Mouse (Mus musculus): Measurements from ENCODE around the gene Epha4. TPM values are rescaled to one million over a fixed set of nuclear protein-coding genes. Genes with fewer than 3 reads are reported as not detected.

The Epha4 gene
- polyA plus RNA-seq, 2 experiments from 2014 or later: 0.07 TPM; not detected in 1

GRCm38 (mm10) chr1:77441401-77441800 lies 73.5 kb downstream of the Epha4 start:
- ATAC-seq: no peak

- ATAC-seq: no peak
Observed at GRCm38 (mm10) chr1:77440512-77440911, 74.4 kb downstream of the Epha4 start.

DNA sequence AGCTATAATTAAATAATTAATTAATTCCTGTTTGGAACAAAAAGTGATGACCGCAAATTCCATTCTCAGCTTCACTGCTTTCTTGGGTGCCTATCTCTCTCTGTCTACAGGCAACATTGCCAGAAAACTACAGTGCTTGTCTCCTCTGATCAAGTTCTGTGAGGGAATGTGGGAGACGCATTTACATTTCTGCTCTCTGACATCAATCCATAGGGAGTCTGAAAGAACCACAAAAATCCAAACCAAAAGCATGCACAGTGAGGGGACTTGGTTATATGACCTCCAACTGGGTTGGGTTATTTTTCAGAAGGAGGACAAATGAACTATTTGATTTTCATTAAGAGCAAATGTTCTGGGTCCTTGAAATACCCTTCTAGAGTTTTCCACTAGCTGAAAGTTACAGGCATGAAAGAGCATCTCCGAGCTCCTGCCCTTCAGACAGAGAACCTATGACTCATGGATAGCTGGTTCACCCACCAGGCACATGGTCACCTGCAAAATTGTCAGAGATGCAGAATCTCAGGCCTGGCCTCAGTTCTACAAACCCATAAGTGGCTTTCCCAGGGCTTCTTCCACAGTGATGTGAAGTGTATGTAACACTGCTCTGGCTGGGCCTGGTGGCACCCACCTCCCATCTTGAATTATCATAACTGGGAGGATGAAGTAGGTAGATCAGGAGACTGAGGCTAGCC lies 75.4 kb downstream of the Epha4 start:
- no peak for ATAC-seq

DNA sequence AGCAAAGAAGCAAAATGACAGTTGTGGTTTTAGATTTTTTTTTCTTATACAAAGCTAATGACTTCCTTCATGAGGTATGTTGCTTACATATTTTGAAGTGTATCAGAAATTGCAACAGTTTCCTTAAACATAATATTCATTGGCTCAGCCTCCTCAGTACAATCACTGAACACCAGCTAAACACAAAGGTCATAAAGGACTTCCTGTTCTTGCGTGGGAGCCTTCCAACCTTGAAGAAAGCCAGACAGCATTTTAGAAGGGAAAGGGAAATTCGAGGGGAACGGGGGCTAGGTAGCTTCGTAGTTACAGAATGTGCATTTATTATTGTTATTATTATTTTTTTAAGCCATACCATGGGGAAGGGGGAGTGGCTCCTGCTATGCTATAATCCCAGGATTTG lies 76.2 kb downstream of the Epha4 start:
- ATAC-seq: no peak

- ATAC-seq: no peak
Observed at GRCm38 (mm10) chr1:77437881-77438610, 76.8 kb downstream of the Epha4 start.

- no peak for ATAC-seq
Observed at GRCm38 (mm10) chr1:77435045-77435444, 79.8 kb downstream of the Epha4 start.

GRCm38 (mm10) chr1:77433148-77433547 lies 81.7 kb downstream of the Epha4 start:
- ATAC-seq: no peak

- ATAC-seq: no peak
Observed at GRCm38 (mm10) chr1:77432489-77432888, 82.4 kb downstream of the Epha4 start.

GRCm38 (mm10) chr1:77429174-77429573 lies 85.7 kb downstream of the Epha4 start:
- ATAC-seq: no peak

DNA sequence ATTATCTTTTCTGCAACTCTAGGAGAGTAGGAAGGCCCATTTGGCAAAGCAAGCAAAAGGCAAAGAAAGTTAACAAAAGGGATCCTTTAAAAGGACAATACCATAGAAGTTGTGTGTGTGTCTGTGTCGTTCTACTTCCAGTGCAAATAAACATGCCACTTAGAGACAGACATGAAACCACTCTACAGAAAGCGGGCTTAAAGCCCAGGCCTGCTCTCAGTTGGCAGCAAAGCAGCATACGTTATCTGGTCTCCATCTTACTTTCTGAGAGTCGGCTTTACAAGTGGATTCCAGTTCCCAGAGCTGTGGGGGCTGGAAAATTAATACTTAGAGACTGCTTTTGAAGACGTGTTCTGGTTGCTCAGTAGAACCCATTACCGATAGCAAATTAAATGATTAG lies 87.9 kb downstream of the Epha4 start:
- ATAC-seq: no peak

DNA sequence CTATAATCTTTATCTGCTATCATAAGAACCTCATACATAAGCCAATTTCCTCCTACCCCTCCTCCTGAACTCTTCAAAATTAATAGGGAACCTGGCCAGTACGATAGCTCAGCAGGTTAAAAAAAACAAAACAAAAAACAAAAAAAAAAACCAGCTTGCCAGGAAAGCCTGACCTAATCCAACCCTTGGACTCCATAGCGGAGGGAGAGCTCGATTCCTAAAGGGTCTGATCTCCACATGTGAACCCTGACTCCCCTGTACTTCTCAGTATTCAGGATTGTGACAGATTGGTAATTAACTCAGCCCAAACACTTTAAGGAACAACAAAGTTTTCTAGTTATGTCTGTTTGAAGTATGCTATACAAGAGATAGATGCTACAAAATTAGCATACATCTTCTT lies 89.7 kb downstream of the Epha4 start:
- ATAC-seq: no peak

DNA sequence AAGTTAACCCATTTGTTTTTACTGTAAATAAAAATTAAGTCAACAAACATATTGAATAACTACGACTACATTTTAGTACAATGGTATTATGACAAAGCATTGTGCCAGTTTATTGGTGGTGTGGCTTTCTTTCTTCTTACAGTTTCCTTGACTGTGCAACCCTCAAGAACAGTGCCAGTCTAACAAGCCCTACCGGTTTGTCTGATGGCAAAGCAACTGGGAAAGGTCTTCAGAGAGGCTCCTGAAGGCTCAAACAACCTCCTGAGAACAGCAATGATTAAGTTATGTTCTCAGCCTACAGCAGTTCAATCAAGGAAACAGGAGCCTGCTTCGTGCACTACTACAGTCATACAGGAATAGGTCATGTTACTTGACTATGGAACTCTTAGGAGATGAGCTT lies 93.8 kb downstream of the Epha4 start:
- no peak for ATAC-seq

DNA sequence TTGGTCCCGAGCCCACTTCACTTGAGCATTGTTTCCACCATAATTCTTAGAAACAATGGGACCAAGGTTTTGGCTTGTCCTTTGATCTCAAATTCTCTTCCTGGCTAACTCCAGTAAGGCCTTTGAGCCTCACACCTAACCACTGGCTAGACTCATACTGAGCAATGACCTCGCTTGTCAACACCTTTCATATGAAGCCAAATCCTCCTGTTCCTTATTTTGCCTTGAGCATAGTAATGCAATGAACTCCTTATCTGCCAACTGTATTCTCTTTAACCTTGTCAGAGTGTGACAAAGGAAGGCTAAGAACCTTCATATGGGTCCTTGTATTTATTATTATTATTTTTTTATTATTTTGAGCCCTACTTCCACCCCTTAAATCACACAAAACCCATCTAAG lies 94.5 kb downstream of the Epha4 start:
- ATAC-seq: no peak

- ATAC-seq: no peak
Observed at GRCm38 (mm10) chr1:77416872-77417271, 98.0 kb downstream of the Epha4 start.

DNA sequence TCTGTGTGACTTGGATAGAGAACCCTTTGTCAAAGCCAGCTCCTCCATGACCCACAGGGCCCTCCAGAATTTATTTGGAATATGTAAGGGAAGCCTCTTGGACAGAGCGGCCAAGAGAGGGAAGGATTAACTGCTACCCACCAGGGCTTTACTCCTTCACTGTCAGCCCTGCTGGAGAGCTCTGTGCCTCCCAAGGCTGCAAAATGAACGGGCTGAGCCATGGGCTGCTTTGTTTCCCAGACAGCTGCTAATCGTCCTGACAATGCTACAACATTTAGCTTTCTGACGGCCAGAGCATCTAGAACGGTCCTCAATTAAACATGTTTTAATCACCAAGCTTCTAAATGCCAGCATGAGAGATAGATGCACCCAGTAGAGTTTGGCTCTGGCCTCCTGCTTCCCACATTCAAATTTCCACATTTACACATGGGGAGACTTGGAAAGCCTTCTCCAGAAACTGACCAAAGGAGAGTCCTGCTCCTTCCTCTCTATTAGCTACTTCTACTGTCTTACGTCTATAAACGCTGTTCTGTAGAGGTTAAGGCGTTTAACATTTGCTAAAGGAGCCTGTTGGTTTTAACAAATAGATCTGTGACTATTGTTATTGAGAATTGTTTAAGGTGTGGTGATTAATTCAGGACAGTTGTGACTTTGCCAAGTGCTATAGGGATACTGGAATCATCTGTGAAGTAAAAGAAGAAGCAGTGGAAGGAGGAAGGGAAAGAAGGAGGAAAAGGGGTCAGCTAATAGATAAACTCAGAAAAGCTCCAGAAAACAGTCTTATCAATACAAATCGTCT lies 101.8 kb downstream of the Epha4 start:
- no peak for ATAC-seq

DNA sequence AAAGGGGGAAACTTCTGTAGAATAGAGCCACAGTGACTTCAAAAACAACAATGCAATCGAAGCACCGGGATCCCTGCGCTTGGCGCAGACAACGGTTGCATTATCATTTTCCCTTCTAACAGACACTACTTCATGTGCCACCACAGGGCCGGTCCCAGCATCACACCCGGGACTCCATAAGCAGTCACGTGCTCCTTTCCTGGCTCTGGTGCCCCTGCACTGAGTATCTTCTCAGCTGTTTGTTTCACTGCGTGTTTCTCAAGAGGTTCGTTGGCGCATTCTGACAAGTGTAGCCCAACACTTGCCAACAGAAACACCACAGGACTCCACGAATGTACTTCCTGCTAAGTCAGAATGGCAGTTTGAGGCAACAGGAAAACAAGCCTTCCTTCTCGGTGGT lies 102.6 kb downstream of the Epha4 start:
- no peak for ATAC-seq

DNA sequence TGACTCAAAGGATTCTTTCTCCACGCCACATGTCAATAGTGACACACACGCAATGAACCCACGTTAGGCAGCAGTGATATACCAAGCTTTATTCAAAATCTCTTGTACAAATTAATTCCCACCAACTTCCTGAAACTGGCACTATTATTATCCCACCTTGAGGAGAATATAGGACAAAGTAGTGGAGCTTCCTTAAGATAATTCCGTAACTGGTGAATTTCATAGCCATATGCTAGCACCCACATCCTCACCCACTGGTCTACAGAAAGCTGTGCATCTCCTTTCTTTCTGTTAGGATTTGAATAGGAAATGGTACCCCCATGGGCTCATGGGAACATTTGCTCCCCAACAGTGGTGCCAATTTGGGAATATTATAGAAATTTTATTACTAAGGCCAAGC lies 103.7 kb downstream of the Epha4 start:
- no peak for ATAC-seq

DNA sequence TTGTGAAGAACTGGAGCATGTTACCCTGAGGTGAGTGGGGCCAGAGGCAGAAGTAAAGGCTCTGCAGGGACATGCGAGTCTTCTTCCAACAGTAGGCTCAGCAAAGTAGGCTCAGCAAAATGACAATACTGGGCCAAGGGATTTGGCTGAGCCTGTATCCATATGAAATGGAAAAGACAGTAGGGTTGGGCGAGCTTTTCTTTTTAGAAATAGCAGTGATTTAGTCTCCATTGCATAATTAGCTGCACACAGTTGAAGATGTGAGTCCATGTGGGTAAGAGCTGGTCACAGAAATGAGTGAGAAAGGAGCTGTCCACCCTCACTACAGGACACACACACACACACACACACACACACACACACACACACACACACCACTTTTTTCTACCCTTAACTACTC lies 104.2 kb downstream of the Epha4 start:
- ATAC-seq: no peak

GRCm38 (mm10) chr1:77410153-77410552 lies 104.7 kb downstream of the Epha4 start:
- ATAC-seq: no peak

DNA sequence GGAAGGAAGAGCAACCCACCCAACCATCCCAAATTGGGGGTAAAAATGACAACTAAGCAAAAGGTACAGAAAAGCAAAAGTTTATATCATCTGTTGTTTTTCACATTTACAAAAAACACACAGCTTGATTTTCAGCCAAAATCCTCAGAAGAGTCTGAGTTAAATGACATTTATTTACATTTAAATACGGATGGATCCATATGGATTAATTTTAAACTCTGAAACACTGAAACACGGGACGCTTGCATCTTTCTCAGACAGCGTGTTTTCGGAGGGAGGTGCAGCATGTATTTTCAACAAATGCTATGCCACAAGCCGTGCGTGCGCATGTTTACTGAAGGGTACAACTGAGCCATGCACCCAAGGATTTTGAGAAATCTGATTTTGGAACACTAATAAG lies 105.4 kb downstream of the Epha4 start:
- no peak for ATAC-seq

GRCm38 (mm10) chr1:77407417-77407816 lies 107.5 kb downstream of the Epha4 start:
- no peak for ATAC-seq

- ATAC-seq: no peak
Observed at GRCm38 (mm10) chr1:77406631-77407030, 108.3 kb downstream of the Epha4 start.

- ATAC-seq: no peak
Observed at GRCm38 (mm10) chr1:77404537-77404936, 110.4 kb downstream of the Epha4 start.

- ATAC-seq: no peak
Observed at GRCm38 (mm10) chr1:77402942-77403341, 111.9 kb downstream of the Epha4 start.

Measured in CD4-positive, CD25-positive, alpha-beta regulatory T cell, adult 4 months (primary cell).